Comparison of ENCODE assay signal across 16 mouse cellular contexts in the genomic region with DNA sequence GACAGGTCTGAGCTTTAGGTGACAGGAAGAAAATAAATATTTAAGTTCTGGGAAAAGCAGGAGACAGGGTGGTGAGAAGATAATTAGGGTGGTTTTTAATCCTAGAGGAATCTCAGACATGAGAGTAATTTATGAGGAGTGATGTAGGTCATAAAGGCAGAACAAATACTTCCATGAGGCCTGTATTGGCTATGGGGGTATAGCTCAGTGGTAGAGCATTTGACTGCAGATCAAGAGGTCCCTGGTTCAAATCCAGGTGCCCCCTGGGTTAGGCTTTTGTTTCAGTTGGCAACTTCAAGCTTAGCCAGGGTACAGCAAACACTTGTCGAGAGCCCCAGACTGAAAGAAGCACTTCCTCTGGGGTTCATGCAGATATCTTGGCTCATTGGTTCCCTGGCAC.
"Had no signal": no experiment of that assay in that cellular context is flagged by ENCODE, and none has a peak within 500 bp of the region (broad histone marks: within the 10 kb centered on the region; RNA-seq: fewer than 3 reads in every experiment).

No protein-coding gene starts in this region.

- H3K9me3 ChIP-seq: neural tube, embryonic 13.5 days; neural tube, embryonic 15.5 days; stomach, embryonic 15.5 days had no signal

- H3K9ac ChIP-seq: neural tube, embryonic 13.5 days; neural tube, embryonic 15.5 days; stomach, embryonic 15.5 days had no signal

- H3K4me2 ChIP-seq: neural tube, embryonic 13.5 days; neural tube, embryonic 15.5 days; stomach, embryonic 15.5 days had no signal

- DNase-seq: retina, postnatal 1 day; right cerebral cortex, adult 18-20 months; right cerebral cortex, postnatal 14 days; right cerebral cortex, postnatal 25 days; right cerebral cortex, postnatal 4 days; spleen, adult 18-20 months; thymus, adult 18-20 months; thymus, adult 2 months; thymus, postnatal 14 days; thymus, postnatal 25 days; thymus, postnatal 36 days; thymus, postnatal 4 days had no signal

- H3K27ac ChIP-seq: neural tube, embryonic 13.5 days; neural tube, embryonic 15.5 days; stomach, embryonic 15.5 days; stomach, postnatal 0 days had no signal

- H3K27me3 ChIP-seq: stomach, embryonic 15.5 days had no signal

- H3K4me3 ChIP-seq: neural tube, embryonic 13.5 days; neural tube, embryonic 15.5 days; stomach, embryonic 15.5 days had no signal

- H3K36me3 ChIP-seq: neural tube, embryonic 13.5 days; neural tube, embryonic 15.5 days; stomach, embryonic 15.5 days had no signal
